Comparison of ENCODE assay signal across 12 mouse cellular contexts in the genomic region with DNA sequence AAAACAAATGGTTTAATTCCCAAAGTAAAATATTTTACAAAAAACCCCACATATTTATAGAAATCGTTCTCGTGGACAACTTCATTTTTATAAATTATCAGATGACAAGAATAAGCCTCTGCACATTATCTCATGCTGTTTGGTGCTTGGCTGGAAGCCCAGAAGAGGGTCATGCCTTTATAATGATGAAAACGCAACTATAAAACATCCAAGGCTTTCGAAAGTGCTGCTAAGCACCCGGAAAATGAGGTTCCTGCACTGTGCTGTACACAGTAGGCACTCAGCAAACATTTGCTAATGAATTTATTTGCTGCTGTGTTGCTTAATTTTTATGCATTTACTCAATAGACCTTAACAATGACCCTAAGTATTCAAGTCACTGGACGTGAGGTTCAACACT.
DNase-seq lines count a peak whose midpoint lies in the region; ATAC-seq and TF ChIP-seq lines count a peak whose summit lies in the region.
"Had no signal": no experiment of that assay in that cellular context is flagged by ENCODE, and none has a peak within 500 bp of the region (broad histone marks: within the 10 kb centered on the region; RNA-seq: fewer than 3 reads in every experiment).

No protein-coding gene starts in this region.

- H3K36me3 ChIP-seq in midbrain, postnatal 0 days (ENCODE audit: insufficient read depth, low read length), result no peaks in the 10 kb centered on the region
- no peaks in the 10 kb centered on the region for H3K36me3 ChIP-seq in thymus, adult 2 months (ENCODE audit: control insufficient read depth, insufficient read depth, low read length)
- H3K36me3 ChIP-seq: heart, embryonic 15.5 days had no signal

- no peak overlapping the region for H3K4me2 ChIP-seq in midbrain, postnatal 0 days (ENCODE audit: low read depth, low read length, poor library complexity, severe bottlenecking)
- H3K4me2 ChIP-seq: heart, embryonic 15.5 days had no signal

- H3K4me1 ChIP-seq in midbrain, postnatal 0 days (ENCODE audit: insufficient read depth, low read length), result no peaks in the 10 kb centered on the region
- no peaks in the 10 kb centered on the region for H3K4me1 ChIP-seq in thymus, adult 2 months (replicated peaks; ENCODE audit: control insufficient read depth, insufficient read depth, low read length)
- H3K4me1 ChIP-seq: heart, embryonic 15.5 days had no signal

- H3K27ac ChIP-seq in layer of hippocampus, adult 2 months, result no peak overlapping the region
- no peak overlapping the region for H3K27ac ChIP-seq in midbrain, postnatal 0 days (ENCODE audit: low read depth, low read length)
- no peak overlapping the region for H3K27ac ChIP-seq in thymus, adult 2 months (ENCODE audit: control insufficient read depth, insufficient read depth, low read length)
- H3K27ac ChIP-seq: heart, embryonic 15.5 days had no signal

- TF ChIP-seq CTCF in layer of hippocampus, adult 2 months (conservative IDR thresholded peaks at IDR 0.05), result no peak
- no peak for TF ChIP-seq CTCF in midbrain, postnatal 0 days (IDR thresholded peaks at IDR 0.05)
- TF ChIP-seq CTCF in thymus, adult 2 months (IDR thresholded peaks at IDR 0.05; ENCODE audit: borderline replicate concordance, control insufficient read depth, extremely low read depth, insufficient read depth, low read length, poor library complexity), result no peak

- H3K9me3 ChIP-seq in midbrain, postnatal 0 days (ENCODE audit: low read length), result no peaks in the 10 kb centered on the region
- H3K9me3 ChIP-seq: heart, embryonic 15.5 days had no signal

- DNase-seq in cerebellum, postnatal 14 days, result peak; percentile 7 to 28
- no peak for DNase-seq in cerebellum, adult 11-12 months
- DNase-seq in layer of hippocampus, adult 2 months (ENCODE audit: low spot score in 2 of 2), result peak; percentile 10 to 25
- no peak for DNase-seq in layer of hippocampus, postnatal 14 days (ENCODE audit: low spot score in 2 of 2)
- peak; percentile 82 for DNase-seq in retina, postnatal 1 day
- DNase-seq in retina, embryonic 14.5 days (ENCODE audit: low spot score), result no peak
- peak; percentile 45 for DNase-seq in midbrain, postnatal 0 days (ENCODE audit: low spot score)
- DNase-seq in thymus, adult 2 months, result no peak
- DNase-seq: gastrocnemius, postnatal 10 days; spleen, adult 18-20 months; thymus, postnatal 14 days had no signal

- ATAC-seq in midbrain, postnatal 0 days (ENCODE audit: low FRiP score), result no peak

- H3K9ac ChIP-seq in midbrain, postnatal 0 days (replicated peaks; ENCODE audit: low read length, poor library complexity, severe bottlenecking), result no peak overlapping the region
- H3K9ac ChIP-seq: heart, embryonic 15.5 days had no signal

- no peak for TF ChIP-seq POLR2A in thymus, adult 2 months (IDR thresholded peaks at IDR 0.05; ENCODE audit: control insufficient read depth, extremely low read depth, insufficient read depth, low read length, poor library complexity)

- 53% methylated on average over 6 of the region's 6 CpGs for WGBS in midbrain, postnatal 0 days
- 72% methylated on average over 6 of the region's 6 CpGs for WGBS in thymus, adult 2 months

- H3K27me3 ChIP-seq in midbrain, postnatal 0 days (ENCODE audit: insufficient read depth, low read length), result no peaks in the 10 kb centered on the region
- no peaks in the 10 kb centered on the region for H3K27me3 ChIP-seq in thymus, adult 2 months (ENCODE audit: control insufficient read depth, insufficient read depth, low read length)
- H3K27me3 ChIP-seq: heart, embryonic 15.5 days had no signal

- no peak overlapping the region for H3K4me3 ChIP-seq in layer of hippocampus, adult 2 months
- H3K4me3 ChIP-seq in midbrain, postnatal 0 days (ENCODE audit: low read depth, low read length), result no peak overlapping the region
- H3K4me3 ChIP-seq in thymus, adult 2 months (ENCODE audit: control insufficient read depth, insufficient read depth, low read length), result no peak overlapping the region
- H3K4me3 ChIP-seq: heart, embryonic 15.5 days had no signal

Comparison
In these comparisons a context has a peak if more than half of its experiments do, and no peak if none do; other contexts are left out.
1. DNase-seq: peak in cerebellum, postnatal 14 days (2 of 2), layer of hippocampus, adult 2 months (2 of 2), retina, postnatal 1 day (single experiment) and midbrain, postnatal 0 days (single experiment); none in cerebellum, adult 11-12 months (single experiment), layer of hippocampus, postnatal 14 days (0 of 2), retina, embryonic 14.5 days (single experiment) and thymus, adult 2 months (single experiment).